Mouse (Mus musculus): ENCODE data around the gene Tlr3.

The Tlr3 gene

GRCm38 (mm10) chr8:45410882-45411281 is at the start of gene Tlr3:
Gene Tlr3 (minus strand): TSS chr8:45411080.
- DNase-seq (ENCODE audit: low spot score in 2 of 2): no peak

- no peak for DNase-seq (ENCODE audit: low spot score in 2 of 2)
Measured at GRCm38 (mm10) chr8:45457874-45458273, 47.0 kb upstream of the Tlr3 start.

DNA sequence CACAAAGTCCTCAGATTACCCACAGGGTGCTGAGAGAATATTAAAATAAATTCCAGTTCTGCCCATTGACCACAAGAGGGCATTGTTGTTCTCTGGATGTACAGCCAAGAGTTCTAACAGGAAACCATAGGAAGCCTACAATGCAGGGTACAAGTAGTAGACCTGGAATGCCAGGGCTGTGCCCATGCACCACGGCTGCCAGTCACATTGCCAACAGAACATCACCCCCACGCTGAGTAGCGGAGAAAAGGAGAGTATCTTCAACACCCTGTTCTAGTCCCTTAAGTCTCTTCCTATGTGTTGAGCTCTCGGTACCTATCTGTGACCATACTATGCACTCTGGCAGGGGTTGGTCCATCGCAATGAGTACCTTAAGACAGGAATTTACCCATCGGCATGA is 43.5 kb upstream of the Tlr3 start:
- DNase-seq (ENCODE audit: low spot score in 2 of 2): no peak

- no peak for DNase-seq (ENCODE audit: low spot score in 2 of 2)
Measured at GRCm38 (mm10) chr8:45452115-45452514, 41.2 kb upstream of the Tlr3 start.

DNA sequence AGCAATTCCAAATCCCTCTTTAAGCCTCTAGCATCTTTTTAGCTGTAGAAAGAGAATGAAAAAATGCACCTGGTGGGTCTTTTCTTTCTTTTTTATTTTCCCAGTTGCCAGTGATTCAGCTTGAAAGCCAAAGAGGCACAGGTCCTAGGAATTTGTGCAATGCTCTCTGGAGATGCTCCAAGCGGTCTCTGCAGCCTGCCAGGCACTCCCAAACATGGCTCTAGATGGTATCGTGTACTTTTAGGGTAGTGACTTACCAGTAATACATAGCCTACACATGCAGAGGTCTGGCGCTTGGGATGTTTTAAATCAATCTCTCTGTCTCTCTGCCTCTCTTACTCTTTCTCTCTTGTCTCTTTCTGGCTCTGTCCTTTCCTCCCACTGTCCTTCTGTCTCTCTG is 38.0 kb upstream of the Tlr3 start:
- DNase-seq (ENCODE audit: low spot score in 2 of 2): no peak

GRCm38 (mm10) chr8:45448257-45448656 is 37.4 kb upstream of the Tlr3 start:
- no peak for DNase-seq (ENCODE audit: low spot score in 2 of 2)

GRCm38 (mm10) chr8:45438899-45439535 is 28.1 kb upstream of the Tlr3 start:
- no peak for DNase-seq (ENCODE audit: low spot score in 2 of 2)

- DNase-seq (ENCODE audit: low spot score in 2 of 2): no peak
Measured at GRCm38 (mm10) chr8:45420151-45420550, 9.3 kb upstream of the Tlr3 start.

- peak; percentile 22 to 62 for DNase-seq (ENCODE audit: low spot score in 2 of 2)
Measured at GRCm38 (mm10) chr8:45414965-45415364, 4.1 kb upstream of the Tlr3 start.

DNA sequence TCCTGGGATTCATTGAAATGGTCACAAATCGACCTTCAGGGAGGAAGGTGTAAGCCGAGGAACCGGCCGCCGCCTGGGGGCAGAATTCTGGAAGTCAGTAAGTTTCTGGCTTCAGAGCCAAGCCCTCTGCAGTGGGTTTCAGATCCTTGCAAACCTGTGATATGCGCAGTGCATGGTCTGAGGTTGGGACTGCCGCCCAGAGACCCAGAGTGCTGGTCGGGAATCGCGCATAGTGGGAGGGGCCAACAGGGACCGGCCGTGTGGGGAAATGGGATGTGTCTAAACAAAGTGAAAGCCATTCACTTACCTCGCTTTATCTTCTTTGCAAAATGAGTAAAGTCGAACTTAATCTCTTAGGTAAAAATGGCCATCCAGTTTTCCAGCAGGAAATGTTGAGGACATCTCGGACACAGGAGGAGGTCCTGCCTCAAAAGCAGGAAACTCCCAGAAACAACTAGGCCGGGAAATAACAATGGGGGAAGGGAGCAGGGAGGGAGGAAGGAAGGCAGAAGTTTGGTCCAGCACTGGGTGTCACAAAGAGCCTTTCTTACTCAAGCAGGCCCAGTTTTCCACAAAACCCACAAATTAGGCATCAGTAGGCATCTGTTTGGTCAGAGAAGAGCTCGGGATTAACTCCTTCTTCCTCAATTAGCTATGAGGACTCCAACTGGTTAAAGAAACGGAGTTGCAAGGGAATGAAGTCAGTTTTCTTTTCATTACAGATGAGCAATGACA is 567 bp downstream of the Tlr3 start:
- DNase-seq (ENCODE audit: low spot score in 2 of 2): peak; percentile 29 to 61

GRCm38 (mm10) chr8:45409702-45410101 is 1.2 kb downstream of the Tlr3 start:
- DNase-seq (ENCODE audit: low spot score in 2 of 2): no peak

- DNase-seq (ENCODE audit: low spot score in 2 of 2): no peak
Measured at GRCm38 (mm10) chr8:45383250-45383649, 27.6 kb downstream of the Tlr3 start.

GRCm38 (mm10) chr8:45381963-45382347 is 28.9 kb downstream of the Tlr3 start, which contains the start of gene Fam149a:
Gene Fam149a (minus strand): TSS chr8:45382291.
- no peak for DNase-seq (ENCODE audit: low spot score in 2 of 2)

DNA sequence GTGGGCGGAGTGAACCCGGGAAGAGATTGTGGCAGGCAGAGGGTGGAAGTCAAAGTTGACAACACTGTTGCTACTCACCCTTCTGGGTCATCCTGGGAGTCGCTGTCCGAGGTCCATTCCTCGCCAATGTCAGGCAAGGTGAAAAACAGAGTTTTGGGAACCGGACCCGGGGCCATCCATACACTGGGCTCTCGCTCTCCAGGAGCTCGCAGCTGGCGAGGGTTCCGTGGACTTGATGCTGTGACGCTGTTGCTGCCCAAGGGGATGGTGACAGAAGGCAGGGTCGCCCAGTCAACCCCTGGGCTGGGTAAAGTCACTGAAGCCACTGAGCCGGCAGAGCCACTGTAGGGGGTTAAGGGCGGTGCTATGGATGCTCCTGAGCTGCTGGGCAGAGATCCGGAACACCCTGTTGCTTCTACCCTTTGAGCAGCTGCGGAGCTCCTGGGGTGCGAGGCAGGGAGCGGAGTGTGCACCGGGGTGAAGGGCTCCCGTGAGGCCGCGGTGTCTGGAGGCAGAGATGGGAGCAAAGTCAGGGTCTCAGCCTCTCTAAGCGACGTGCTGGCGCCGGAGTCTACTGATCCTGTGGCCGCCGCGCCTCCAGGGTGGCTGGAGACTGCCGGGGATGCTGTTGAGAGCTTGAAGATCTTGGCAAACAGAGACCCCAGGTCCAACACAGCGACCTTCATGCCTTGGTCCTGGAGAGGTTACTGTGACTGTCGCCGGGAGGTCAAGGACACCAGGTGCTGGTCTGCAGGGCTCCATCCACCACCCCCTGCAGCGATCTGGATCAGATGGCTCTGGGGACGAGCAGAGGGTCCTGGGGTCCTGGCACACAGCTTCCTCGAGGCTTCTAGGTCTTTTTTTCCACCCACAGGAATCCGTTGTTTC is 29.6 kb downstream of the Tlr3 start:
- no peak for DNase-seq (ENCODE audit: low spot score in 2 of 2)

- no peak for DNase-seq (ENCODE audit: low spot score in 2 of 2)
Measured at GRCm38 (mm10) chr8:45380598-45380997, 30.3 kb downstream of the Tlr3 start.

DNA sequence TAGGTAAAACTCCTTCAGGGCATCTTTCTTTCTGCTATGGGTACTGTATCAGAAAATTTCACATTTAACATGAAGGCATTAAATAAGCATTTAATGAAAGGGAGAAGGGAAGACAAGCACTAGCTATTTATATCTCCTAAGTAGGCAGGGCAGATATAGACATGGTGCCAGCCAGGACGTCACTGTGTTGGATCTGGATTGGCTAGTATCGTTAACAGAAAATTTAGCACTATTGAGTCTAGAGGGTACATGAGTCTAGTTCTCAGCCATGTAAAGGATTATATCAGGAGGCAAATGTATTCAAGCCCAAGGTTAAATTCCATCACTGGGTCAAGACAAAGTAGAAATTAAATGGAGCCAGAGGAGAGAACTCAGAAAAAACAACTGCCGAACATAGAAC is 36.8 kb downstream of the Tlr3 start:
- DNase-seq (ENCODE audit: low spot score in 2 of 2): no peak

GRCm38 (mm10) chr8:45367154-45367553 is 43.7 kb downstream of the Tlr3 start:
- DNase-seq (ENCODE audit: low spot score in 2 of 2): no peak

DNA sequence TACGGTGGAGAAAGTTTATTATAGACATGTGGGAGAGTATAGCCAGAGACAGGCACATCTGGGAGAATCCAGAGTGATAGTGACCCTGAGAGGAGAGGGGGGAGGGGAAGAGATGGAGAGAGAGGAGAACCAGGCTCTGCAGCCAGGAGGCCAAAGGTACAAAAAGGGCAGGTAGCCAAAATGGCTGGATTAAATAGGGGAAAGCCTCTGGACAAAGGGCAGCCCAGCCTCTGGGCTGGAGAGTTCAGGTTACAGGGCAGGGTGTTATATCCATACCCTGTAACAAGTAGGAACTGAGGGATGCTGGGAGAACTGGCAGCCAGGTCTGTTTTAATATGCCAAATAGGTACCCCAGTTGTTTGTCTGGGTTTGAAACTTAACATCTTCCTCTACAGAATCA is 47.7 kb downstream of the Tlr3 start:
- no peak for DNase-seq (ENCODE audit: low spot score in 2 of 2)

- no peak for DNase-seq (ENCODE audit: low spot score in 2 of 2)
Measured at GRCm38 (mm10) chr8:45362323-45362722, 48.6 kb downstream of the Tlr3 start.

DNA sequence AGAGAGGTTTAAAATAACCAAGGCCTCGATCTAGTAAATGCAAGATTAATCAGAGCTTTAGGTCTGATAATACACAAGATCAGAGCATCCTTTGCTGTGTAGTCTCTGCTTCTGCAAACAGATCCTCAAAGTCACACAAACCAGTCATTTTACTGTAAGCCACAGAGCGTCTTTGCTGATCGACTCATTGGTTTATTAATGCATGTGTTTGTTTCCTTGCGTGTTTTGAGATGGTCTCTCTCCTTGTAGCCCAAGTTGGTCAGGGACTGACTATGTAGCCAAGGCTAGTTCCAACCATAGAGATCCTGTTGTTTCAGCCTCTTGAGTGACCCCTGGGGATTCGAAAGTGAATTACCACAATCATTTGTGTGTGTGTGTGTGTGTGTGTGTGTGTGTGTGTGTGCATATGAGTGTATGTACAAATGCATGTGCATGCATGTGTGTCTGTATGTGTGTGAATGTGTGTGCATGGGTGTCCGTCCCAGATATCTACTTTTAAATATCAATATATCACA is 51.7 kb downstream of the Tlr3 start:
- DNase-seq (ENCODE audit: low spot score in 2 of 2): no peak

DNA sequence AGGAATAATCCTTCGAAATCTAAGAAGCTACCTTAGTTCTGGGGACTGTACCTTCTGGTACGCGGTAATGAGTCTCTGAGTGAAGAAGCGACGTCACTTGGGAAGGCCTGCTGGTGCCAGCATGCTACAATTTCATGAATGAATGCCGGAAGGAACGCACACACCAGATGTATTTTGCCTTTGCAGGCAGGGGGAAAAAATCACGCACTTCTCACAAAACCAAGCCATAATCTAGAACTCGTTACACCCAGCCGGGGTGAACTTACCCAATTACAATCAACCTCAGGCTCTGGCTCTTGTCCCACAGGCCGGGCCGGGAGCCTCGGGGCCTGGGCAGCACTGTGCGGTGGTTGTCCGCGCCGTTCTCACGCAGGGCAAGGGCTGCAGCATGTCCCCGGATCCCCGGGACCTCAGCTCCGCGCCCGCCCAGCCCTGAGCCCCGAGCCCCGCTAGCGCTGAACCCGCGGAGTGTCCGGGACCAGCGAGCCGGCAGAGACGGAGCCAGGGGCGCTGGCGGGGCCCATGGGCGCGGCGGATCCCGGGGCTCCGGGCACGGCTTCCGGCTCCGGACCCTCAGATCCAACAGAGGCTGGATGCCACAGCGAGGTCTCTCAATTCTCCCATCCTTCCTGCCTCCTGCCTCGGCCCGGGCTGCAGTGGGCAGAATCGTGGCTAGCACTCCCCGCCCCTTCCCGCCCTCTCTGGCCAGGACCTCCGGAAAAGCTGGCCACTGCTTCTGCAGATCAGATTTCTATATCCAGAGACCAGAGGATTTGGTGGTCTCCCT is 52.6 kb downstream of the Tlr3 start:
- no peak for DNase-seq (ENCODE audit: low spot score in 2 of 2)
